Mouse (Mus musculus) R1 (cell line): ENCODE data around the gene Cd300ld5.
"Not testable (repeated sequence)": the region's sequence is repeated elsewhere in the genome, so short reads cannot be mapped to it uniquely, and the experiment has no call there.

Source experiments
- DNase-seq: peaks from one replicate; pipeline ENCODE4 v3.0.0-alpha.2; 2018; ENCODE audit warnings: low read depth, low spot score

The Cd300ld5 gene

DNA sequence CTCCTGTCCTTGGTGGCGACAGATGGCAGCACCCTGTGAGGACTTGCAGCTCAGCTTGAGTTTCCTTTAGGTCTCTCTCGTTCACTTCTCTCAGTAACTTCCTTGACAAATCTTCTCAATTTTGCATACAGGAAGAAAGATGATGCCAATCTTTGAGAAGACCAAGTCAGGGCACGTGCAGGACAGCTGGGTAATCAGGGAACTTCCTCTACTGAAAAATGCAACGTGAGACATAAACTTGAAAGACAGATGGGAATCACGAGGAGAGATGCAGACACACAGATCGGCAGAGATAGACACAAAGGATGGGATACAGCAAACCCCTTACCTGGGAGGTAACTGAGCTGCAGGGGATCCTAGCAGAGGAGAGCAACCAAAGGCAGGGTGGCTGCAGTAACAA is at the start of gene Cd300ld5:
Gene Cd300ld5 (minus strand): TSS at position 101 of the 400 bp plus-strand sequence.
- DNase-seq, result not testable (repeated sequence)

DNA sequence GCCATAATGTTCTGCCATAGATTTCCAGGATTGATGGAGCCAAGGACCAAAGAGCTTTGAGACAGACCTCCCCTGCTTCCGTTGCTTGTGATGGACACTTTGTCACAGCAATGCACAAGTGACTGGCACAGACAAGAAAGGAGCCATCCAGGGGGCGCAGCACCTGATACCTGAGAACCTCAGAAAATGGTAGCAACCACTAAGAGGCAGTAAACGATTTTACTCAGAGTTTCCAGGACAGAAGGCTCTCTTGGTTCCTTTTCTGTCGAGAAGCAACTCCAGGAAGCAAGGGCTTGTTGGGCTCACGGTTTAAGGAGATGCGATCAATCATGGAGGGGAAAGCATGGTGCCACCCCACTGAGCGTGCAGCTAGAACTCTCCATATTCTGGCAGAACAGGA is 48.6 kb upstream of the Cd300ld5 start:
- DNase-seq, result no peak

GRCm38 (mm10) chr11:115085064-115085463 is 47.5 kb upstream of the Cd300ld5 start:
- no peak for DNase-seq

DNA sequence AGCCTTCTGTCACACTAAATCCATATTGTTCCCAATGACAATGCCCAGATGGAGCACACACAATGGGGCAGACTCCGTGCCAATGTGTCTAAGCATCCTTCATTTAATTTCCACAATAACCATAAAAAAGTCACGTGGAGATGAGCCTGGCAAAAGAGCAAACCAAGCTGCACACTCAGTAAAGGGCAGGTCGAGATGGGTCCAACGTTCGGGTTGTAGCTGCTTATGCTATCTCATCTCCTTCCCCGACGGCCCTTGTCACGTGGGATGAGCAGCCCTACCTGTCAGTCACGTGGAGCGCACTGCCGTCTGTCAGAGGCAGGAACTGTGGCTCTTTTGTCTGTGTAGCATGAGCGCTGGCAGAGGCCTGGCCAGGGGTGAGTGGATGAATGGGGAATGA is 47.0 kb upstream of the Cd300ld5 start:
- peak; percentile 32 for DNase-seq

GRCm38 (mm10) chr11:115083376-115084139 is 46.0 kb upstream of the Cd300ld5 start:
- DNase-seq, result peak; percentile 80

DNA sequence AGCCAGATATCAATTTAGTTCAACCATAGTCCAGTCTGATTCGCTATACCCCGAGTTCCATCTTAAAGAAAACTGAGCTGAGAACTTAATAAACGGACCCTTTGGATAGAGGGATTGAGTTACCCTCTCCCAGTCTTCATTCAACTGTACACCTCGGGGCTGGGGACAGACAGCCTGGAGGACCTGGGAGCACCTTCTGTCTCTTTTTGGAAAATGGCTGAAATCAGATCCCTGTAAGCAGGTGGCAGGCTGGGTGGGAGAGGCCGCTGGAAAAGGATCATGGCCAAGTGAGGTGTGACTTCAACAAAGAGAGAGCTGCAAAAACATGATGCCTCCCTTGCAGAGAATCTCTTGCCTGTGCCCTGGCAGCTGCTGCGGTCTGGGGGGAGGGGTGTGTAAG is 44.6 kb upstream of the Cd300ld5 start:
- no peak for DNase-seq

DNA sequence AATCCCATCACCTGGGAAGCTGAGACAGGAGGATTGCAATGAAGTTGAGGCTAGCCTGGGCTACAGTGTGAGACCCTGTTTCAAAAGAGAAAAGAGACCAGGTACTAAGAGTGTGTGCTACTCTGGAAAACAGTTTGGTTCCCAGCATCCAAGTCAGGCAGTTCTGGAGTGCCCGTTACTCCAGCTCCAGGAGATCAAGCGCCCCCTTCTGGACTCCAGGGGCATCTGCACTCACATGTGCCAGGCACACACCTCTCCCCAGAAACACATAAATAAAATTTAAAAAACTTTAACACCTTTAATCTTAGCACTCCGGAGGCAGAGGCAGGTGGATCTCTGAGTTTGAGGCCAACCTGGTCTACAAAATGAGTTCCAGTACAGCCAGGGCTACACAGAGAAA is 43.8 kb upstream of the Cd300ld5 start:
- peak; percentile 78 for DNase-seq

- peak; percentile 88 for DNase-seq
Observed at GRCm38 (mm10) chr11:115080886-115081285, 43.3 kb upstream of the Cd300ld5 start.

GRCm38 (mm10) chr11:115078680-115079079 is 41.1 kb upstream of the Cd300ld5 start:
- DNase-seq, result no peak

DNA sequence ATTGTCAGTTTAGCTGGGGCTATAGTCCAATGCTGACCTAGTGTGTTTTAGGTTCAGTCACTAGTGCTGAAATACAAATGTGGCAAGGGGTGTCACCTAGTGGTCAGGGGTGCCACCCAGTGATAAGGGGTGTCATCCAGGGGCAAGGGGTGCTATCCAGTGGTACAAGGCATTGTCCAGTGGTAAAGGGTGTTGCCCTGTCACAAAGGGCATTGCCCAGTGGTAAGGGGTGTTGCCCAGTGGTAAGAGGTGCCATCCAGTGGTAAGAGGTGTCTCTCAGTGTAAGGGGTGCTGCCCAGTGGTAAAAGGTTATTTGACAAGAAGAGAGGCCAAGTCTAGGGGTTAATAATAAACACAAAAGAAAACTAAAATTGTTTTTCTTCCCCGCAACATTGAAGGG is 39.9 kb upstream of the Cd300ld5 start:
- DNase-seq, result no peak

GRCm38 (mm10) chr11:115075859-115076258 is 38.3 kb upstream of the Cd300ld5 start:
- DNase-seq, result no peak

DNA sequence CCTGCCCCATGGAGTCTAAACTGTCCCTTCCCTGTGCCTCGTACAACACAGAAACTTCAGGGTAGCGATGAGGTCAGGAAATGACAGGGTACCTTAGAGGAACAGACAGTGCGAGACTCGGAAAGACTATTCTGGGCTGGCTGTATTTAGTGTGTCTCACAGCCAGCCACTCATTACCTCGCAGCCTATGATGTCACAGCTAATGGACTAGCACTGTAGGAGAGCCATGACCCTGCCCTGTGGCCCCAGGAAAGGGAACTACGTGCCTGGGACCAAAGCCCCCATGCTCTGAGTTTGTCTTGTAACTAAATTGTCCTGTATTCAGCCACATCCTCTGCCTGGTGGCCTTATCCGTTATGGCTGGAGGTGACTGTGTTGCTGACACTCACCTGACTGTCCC is 37.8 kb upstream of the Cd300ld5 start:
- DNase-seq, result no peak

DNA sequence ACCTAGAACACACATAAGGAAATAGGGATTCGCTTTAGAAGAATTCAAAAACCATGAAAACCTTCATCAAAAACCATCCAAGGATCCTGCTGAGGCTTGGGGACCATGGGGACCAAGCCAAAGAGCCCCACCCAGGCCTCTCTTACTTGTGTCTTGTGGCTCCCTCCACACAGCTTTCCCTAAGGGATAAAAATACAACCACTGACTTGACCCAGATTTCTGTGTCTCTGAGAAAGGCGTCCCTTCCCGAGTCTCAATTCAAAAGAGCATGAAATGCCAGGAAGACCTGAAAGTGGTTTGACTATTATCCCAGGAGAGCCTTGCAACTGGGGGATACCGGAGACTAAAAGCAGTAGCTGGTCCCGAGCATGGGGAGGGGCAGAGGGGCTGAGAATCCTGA is 35.4 kb upstream of the Cd300ld5 start:
- no peak for DNase-seq

DNA sequence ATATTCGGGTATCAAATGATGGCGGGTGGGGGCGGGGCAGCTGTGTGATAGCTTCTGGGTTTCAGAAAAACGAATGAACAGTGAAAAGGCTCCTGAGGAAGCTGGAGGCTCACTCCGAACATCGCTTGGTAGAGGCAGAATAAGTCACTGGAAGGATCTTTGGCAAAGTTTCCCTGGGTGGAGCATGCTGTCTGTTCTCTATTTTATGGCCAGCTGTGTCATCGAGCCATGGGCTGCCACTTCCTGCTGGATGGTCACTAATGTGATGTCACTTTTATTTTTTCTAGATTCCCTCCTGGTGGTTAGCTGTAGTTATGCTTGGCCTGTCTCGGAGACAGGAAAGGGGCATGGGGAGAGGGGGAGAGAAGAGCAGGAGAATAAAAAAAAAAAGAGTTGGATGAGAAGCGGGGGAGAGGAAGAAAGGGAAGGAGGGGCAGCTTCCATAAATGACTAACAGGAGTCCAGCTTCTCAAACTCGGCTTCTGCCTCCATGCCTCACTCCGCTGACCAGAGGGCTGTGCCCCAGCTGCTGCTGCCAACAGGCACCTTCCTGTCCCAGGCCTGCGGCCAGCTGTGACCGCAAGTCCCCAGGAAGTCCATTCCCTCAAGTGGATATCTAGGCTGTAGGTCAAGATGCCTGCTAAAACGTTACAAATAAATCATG is 34.2 kb upstream of the Cd300ld5 start:
- DNase-seq, result no peak

DNA sequence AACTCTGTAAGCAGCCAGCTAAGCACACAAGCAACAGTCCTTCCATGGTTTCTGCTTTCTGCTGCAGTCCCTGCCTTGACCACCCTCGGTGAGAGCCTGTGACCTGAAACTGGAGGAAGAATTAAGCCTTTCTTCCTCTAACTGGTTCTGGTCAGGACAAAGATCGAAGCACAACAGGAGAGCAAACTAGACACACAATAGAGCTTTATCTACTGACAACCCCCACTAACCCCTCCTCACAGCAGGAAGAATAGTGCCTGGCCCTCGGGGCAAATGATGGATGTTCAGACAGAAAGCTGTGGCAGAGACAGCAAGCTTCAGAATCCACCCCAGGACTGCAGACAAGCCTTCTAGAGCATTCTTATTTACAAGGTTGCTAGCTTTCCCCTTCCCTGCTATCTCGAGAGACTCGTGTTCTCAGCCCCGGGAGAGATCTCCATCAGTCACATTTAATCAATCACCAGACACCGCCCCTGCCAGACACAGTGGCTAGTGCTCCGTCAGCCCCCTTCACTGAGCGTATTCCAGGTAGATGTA is 33.5 kb upstream of the Cd300ld5 start:
- DNase-seq, result peak; percentile 96

DNA sequence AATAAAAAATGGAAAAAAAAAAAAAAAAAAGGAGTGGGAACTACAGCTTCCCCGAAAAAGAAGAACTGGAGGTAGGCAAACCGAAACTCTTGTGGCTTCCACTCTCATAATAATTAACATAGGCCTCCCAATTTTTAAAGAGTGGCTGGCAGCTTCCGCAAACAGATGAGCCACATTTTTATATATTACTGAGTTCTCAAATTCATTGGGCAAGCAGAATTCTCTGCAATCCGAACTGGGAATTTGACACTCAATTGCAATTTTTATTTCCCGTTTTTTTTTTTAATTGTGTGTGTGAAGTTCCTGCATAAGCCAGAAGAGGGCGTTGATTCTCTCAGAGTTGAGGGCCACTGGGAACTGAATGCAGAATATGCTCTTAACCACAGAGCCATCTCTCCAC is 29.2 kb upstream of the Cd300ld5 start:
- DNase-seq, result peak; percentile 29

GRCm38 (mm10) chr11:115062077-115062476 is 24.5 kb upstream of the Cd300ld5 start, which contains the start of gene Cd300e:
TSS of gene Cd300e (minus strand) at chr11:115062177.
- DNase-seq, result no peak

GRCm38 (mm10) chr11:115059797-115060196 is 22.2 kb upstream of the Cd300ld5 start:
- DNase-seq, result no peak

GRCm38 (mm10) chr11:115058701-115059100 is 21.1 kb upstream of the Cd300ld5 start:
- DNase-seq, result no peak

DNA sequence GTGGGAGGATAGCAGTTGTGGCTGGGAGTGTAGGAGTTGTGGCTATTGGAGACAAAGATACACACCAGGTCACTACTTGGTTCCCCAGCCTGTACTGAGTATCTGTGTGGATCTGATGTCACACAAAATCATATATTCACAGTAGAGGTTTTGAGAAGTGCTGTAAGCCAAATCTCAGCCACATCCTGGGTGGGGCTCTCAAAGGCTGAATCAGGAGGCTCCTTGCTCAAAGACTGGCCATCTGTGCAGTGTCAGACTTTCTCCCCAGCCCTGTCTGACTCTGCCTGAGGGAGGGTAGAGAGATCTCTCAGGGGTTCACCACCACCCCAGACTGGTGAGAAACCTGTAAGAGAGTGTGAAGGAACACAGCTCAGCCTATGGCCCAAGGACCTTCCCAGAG is 17.0 kb upstream of the Cd300ld5 start:
- DNase-seq, result no peak

DNA sequence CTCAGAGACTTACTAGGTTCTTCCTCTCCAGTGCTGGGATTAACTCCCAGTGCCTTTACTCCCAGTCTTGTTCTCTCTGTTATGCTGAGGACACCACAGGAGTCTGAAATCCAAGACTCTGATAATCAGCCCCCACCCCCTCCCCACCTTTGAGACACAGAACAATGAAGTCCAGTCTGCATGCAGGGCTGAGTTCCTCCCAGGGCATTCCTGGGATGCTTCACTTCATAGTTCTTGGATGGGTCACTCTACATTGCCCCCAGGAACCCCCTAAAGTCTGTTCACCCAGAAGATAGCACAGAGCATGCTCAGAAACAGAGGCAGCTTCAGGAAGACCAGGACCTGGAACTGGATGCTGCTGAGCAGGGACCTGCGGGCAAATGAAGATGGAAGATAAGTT is 15.4 kb upstream of the Cd300ld5 start:
- peak; percentile 97 for DNase-seq

DNA sequence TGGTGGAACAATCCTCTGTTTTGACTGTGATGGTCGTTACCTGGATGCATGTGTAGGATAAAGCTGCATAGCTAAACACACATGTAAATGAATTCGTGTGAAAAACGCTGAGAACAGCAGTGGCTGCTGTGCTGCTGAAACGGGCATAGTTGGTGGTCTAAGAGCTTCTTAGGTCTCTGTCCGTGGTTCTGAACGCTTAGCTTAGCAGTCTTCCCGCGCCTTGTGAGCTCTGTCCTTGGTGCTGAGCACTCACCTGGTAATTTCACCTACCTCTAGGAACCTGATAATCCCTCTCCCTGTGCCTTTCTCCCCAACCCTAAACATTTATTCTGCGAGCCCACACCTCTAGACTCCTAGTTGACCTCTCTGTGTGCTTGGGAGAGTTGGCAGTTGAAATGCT is 14.6 kb upstream of the Cd300ld5 start:
- DNase-seq, result peak; percentile 90
